Mouse (Mus musculus): Measurements from ENCODE around the gene Alox12. TPM values are rescaled to one million over a fixed set of nuclear protein-coding genes. Genes with fewer than 3 reads are reported as not detected.
A peak's percentile ranks its signal among the peaks of the same experiment; 100 is the strongest.

The Alox12 gene
- total and polyA plus RNA-seq, 2 experiments from 2014 or later, result 2.3 to 2.5 TPM

DNA sequence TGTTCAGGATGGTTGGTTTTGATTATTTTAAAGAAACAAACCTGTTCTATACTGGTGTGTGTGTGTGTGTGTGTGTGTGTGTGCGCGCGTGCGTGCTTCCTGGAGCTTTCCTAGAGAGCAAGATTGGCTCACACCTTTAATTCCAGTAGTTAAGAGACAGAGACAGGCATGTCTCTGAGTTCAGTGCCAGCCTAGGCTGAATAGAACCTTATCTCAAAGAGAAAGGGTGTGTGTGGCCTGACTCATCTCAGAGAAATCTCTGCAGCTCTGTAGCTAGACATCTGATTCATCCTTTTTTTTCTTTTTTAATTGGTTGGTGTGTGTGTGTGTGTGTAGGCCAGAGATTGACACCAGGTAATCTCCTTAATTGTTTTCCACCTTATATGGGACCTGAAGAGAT lies 3.9 kb upstream of the Alox12 start:
- 89% methylated on average over 4 of the region's 4 CpGs for WGBS
- Histone ChIP-seq H3K36me3 (replicated peaks; ENCODE audit: control insufficient read depth, insufficient read depth, low read length) (no peaks in the 10 kb centered on the region), H3K4me1 (ENCODE audit: control insufficient read depth, insufficient read depth) (no peaks in the 10 kb centered on the region), H3K4me2 (ENCODE audit: low read depth, low read length) (no peak overlapping the region), H3K9ac (replicated peaks; ENCODE audit: low read depth, low read length) (no peak overlapping the region), H3K4me3 (ENCODE audit: low read depth, low read length) (no peak overlapping the region), H3K9me3 (replicated peaks; ENCODE audit: control insufficient read depth, low read length) (no peaks in the 10 kb centered on the region), H3K27ac (ENCODE audit: low read depth) (no peak overlapping the region), H3K27me3 (ENCODE audit: control insufficient read depth, insufficient read depth, low read length) (peaks cover 16% of the 10 kb centered on the region)
- TF ChIP-seq EP300 (IDR thresholded peaks at IDR 0.05; ENCODE audit: low read depth) (no peak), CTCF (IDR thresholded peaks at IDR 0.05; ENCODE audit: low read depth) (no peak)
- DNase-seq (ENCODE audit: low spot score) (no peak), ATAC-seq (ENCODE audit: insufficient read depth, low read depth) (no peak)

DNA sequence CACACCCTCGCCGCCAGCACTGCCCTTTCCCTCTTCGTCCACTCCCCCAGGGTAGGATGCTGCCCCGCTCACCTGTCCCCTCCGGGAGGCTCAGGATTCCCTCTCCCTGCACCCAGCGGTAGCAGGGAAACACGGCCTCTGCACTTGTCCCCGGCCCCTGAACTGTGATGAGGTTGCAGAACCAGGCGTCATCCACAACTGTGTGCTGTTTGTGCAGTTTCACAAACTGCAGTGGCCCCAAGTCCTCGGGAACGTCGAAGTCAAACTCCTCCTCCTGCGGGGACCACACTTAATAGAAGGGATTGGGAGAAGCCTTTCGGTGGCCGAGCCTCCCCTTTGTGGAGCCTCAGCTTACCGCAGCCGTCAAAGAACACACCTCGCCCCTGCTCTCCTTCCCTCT lies 816 bp downstream of the Alox12 start:
- H3K36me3 ChIP-seq (replicated peaks; ENCODE audit: control insufficient read depth, insufficient read depth, low read length), result no peaks in the 10 kb centered on the region
- H3K27ac ChIP-seq (ENCODE audit: low read depth), result no peak overlapping the region
- peak overlapping the region; percentile 37 for H3K4me3 ChIP-seq (ENCODE audit: low read depth, low read length)
- peaks cover 38% of the 10 kb centered on the region for H3K27me3 ChIP-seq (ENCODE audit: control insufficient read depth, insufficient read depth, low read length)
- peak overlapping the region; percentile 45 for H3K9ac ChIP-seq (replicated peaks; ENCODE audit: low read depth, low read length)
- H3K9me3 ChIP-seq (replicated peaks; ENCODE audit: control insufficient read depth, low read length), result no peaks in the 10 kb centered on the region
- no peak for ATAC-seq (ENCODE audit: insufficient read depth, low read depth)
- peak overlapping the region; percentile 62 for H3K4me2 ChIP-seq (ENCODE audit: low read depth, low read length)
- DNase-seq (ENCODE audit: low spot score), result no peak
- no peaks in the 10 kb centered on the region for H3K4me1 ChIP-seq (ENCODE audit: control insufficient read depth, insufficient read depth)
- 7% methylated on average over 18 of the region's 18 CpGs for WGBS
- TF ChIP-seq CTCF (IDR thresholded peaks at IDR 0.05; ENCODE audit: low read depth) (no peak), EP300 (IDR thresholded peaks at IDR 0.05; ENCODE audit: low read depth) (no peak)

DNA sequence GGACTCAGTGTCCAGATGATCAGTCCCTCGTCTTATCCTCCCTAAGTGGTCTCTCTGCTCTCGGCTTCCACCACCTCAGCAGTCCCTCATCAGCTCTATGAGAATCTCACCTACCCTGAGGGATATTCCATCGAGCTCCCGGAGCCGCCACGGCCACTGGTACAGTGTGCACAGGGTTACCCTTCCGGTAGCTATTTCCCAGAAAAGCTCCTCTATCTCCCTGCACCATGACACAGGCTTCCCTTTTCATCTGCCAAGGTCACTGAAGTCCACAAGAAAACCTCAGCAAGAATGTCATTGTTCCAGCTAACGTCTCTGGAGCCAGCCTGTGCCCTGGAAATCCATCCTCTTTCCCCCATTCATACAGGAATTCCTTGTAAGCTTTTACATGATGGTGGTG lies 3.3 kb downstream of the Alox12 start:
- Histone ChIP-seq H3K27me3 (ENCODE audit: control insufficient read depth, insufficient read depth, low read length) (peaks cover 43% of the 10 kb centered on the region), H3K27ac (ENCODE audit: low read depth) (no peak overlapping the region), H3K4me1 (ENCODE audit: control insufficient read depth, insufficient read depth) (no peaks in the 10 kb centered on the region), H3K9me3 (replicated peaks; ENCODE audit: control insufficient read depth, low read length) (no peaks in the 10 kb centered on the region), H3K36me3 (replicated peaks; ENCODE audit: control insufficient read depth, insufficient read depth, low read length) (no peaks in the 10 kb centered on the region), H3K4me3 (ENCODE audit: low read depth, low read length) (no peak overlapping the region), H3K4me2 (ENCODE audit: low read depth, low read length) (no peak overlapping the region), H3K9ac (replicated peaks; ENCODE audit: low read depth, low read length) (no peak overlapping the region)
- DNase-seq (ENCODE audit: low spot score), result no peak
- TF ChIP-seq CTCF (IDR thresholded peaks at IDR 0.05; ENCODE audit: low read depth), result no peak
- TF ChIP-seq EP300 (IDR thresholded peaks at IDR 0.05; ENCODE audit: low read depth), result no peak; the same call in 1 of the 2 replicates
- peak; percentile 39; the same call in 1 of the 2 replicates for ATAC-seq (ENCODE audit: insufficient read depth, low read depth)
- 52% methylated on average over 8 of the region's 8 CpGs for whole genome bisulfite sequencing

DNA sequence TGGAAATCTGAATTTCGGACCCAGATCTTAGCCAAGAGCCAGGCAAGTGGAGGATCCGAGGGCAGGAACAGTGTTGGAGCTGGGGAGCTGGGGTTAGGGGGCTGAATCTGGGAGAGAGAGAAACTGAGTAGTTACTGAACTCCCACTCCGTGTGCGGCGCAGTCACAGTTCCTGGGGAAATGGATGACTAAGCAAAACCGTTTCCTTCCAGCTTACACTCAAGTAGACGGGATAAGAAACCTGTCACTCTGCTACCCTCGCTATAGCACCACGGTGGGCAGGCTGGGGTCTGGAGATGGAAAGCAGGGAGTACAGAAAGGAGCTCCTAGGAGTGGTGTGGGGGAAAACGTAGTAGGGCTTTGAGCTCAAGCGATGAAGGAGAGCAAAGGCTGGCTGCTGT lies 5.0 kb downstream of the Alox12 start:
- Histone ChIP-seq H3K27me3 (ENCODE audit: control insufficient read depth, insufficient read depth, low read length) (peaks cover 38% of the 10 kb centered on the region), H3K9ac (replicated peaks; ENCODE audit: low read depth, low read length) (no peak overlapping the region), H3K27ac (ENCODE audit: low read depth) (no peak overlapping the region), H3K4me2 (ENCODE audit: low read depth, low read length) (no peak overlapping the region), H3K4me3 (ENCODE audit: low read depth, low read length) (no peak overlapping the region), H3K4me1 (ENCODE audit: control insufficient read depth, insufficient read depth) (no peaks in the 10 kb centered on the region), H3K9me3 (replicated peaks; ENCODE audit: control insufficient read depth, low read length) (no peaks in the 10 kb centered on the region), H3K36me3 (replicated peaks; ENCODE audit: control insufficient read depth, insufficient read depth, low read length) (no peaks in the 10 kb centered on the region)
- 43% methylated on average over 11 of the region's 11 CpGs for WGBS
- no peak for TF ChIP-seq EP300 (IDR thresholded peaks at IDR 0.05; ENCODE audit: low read depth)
- no peak for TF ChIP-seq CTCF (IDR thresholded peaks at IDR 0.05; ENCODE audit: low read depth)
- DNase-seq (ENCODE audit: low spot score) (no peak), ATAC-seq (ENCODE audit: insufficient read depth, low read depth) (no peak)

DNA sequence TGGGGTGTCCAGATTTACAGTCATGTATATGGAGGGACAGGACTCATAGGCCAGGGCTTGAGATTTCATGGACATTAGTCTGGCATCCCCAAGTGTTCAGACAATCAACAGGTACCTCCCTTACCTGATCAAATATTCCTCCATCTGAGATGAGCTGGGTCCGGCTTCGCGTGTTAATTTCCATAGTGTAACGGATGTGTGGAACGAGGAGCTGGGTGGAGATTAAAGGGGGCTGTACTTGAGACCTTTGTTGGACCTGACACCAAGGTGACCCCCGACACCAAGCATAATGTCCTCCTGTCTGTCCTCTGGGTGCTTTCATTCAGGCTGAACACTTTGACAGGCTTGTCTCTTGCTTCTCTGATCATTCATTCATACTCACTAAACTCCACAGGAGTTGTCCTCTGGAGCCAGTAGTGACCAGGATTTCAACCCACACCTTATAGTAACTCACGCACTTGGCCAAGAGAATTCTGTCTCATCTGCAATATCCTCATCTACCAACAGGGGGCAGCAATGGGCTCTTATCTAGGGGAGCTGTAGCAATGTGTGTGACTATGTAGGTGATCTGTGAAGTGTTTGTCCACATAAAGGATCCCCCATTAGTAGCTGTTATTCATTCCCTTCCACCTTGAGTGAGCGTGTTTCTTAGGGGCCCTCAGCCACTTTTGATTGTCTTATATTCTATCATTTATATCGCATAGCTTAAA lies 7.9 kb downstream of the Alox12 start:
- 0 out of 2 replicates have a peak, but pooled peaks cover 10% of the 10 kb centered on the region for H3K27me3 ChIP-seq (ENCODE audit: control insufficient read depth, insufficient read depth, low read length)
- no peak for ATAC-seq (ENCODE audit: insufficient read depth, low read depth)
- WGBS, result 47% methylated on average over 9 of the region's 9 CpGs

DNA sequence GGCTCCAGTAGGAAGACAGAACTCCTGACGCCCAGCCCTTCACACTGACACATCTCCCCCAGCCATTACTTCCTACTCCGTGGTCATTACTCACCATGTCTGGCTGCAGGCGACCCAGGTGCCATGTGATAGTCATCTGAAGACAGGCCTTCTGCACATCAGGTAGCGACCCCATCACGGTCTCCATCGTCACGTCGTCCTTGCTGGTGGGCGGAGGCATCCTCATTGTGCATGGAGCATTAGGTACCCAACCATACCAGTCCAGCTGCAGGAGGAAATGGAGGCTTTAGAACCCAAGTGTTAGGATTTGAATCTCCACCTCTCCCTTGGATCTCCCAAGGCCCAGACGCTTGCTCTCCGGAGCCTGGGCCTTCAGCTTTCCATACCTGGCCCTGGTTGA lies 12.6 kb downstream of the Alox12 start:
- ATAC-seq (ENCODE audit: insufficient read depth, low read depth), result no peak
- H3K9me3 ChIP-seq (replicated peaks; ENCODE audit: control insufficient read depth, low read length), result no peaks in the 10 kb centered on the region
- H3K4me1 ChIP-seq (ENCODE audit: control insufficient read depth, insufficient read depth), result peaks cover 14% of the 10 kb centered on the region
- no peak for DNase-seq (ENCODE audit: low spot score)
- no peaks in the 10 kb centered on the region for H3K27me3 ChIP-seq (ENCODE audit: control insufficient read depth, insufficient read depth, low read length)
- 66% methylated on average over 11 of the region's 11 CpGs for WGBS
- H3K4me3 ChIP-seq (ENCODE audit: low read depth, low read length), result no peak overlapping the region
- TF ChIP-seq CTCF (IDR thresholded peaks at IDR 0.05; ENCODE audit: low read depth) (no peak), EP300 (IDR thresholded peaks at IDR 0.05; ENCODE audit: low read depth) (no peak)
- H3K4me2 ChIP-seq (ENCODE audit: low read depth, low read length), result no peak overlapping the region
- H3K36me3 ChIP-seq (replicated peaks; ENCODE audit: control insufficient read depth, insufficient read depth, low read length), result no peaks in the 10 kb centered on the region
- H3K9ac ChIP-seq (replicated peaks; ENCODE audit: low read depth, low read length), result no peak overlapping the region
- H3K27ac ChIP-seq (ENCODE audit: low read depth), result no peak overlapping the region

More for the DNA sequence above, 7.9 kb downstream of the Alox12 start:
- TF ChIP-seq CTCF (IDR thresholded peaks at IDR 0.05; ENCODE audit: low read depth) (peak; percentile 83), EP300 (IDR thresholded peaks at IDR 0.05; ENCODE audit: low read depth) (no peak)
- Histone ChIP-seq H3K9ac (replicated peaks; ENCODE audit: low read depth, low read length) (no peak overlapping the region), H3K4me2 (ENCODE audit: low read depth, low read length) (no peak overlapping the region), H3K4me1 (ENCODE audit: control insufficient read depth, insufficient read depth) (no peaks in the 10 kb centered on the region), H3K36me3 (replicated peaks; ENCODE audit: control insufficient read depth, insufficient read depth, low read length) (no peaks in the 10 kb centered on the region), H3K9me3 (replicated peaks; ENCODE audit: control insufficient read depth, low read length) (no peaks in the 10 kb centered on the region), H3K27ac (ENCODE audit: low read depth) (no peak overlapping the region), H3K4me3 (ENCODE audit: low read depth, low read length) (no peak overlapping the region)
- DNase-seq (ENCODE audit: low spot score), result no peak

Measured in heart, postnatal 0 days (tissue).